Mouse (Mus musculus): Measurements from ENCODE around the gene Rptn. TPM values are rescaled to one million over a fixed set of nuclear protein-coding genes. Genes with fewer than 3 reads are reported as not detected.
"Not testable (repeated sequence)": the region's sequence is repeated elsewhere in the genome, so short reads cannot be mapped to it uniquely, and the experiment has no call there.

Gene Rptn
- total RNA-seq (2015) (not detected in 2 replicates), total RNA-seq (2017) (not detected in 2 replicates)

- ATAC-seq (ENCODE audit: poor library complexity, severe bottlenecking), result no peak
Observed at GRCm38 (mm10) chr3:93393366-93393765, at the start of gene Rptn. Gene Rptn (plus strand): TSS chr3:93393699.

- ATAC-seq (ENCODE audit: poor library complexity, severe bottlenecking), result no peak
Observed at GRCm38 (mm10) chr3:93346896-93347295, 46.6 kb upstream of the Rptn start.

- ATAC-seq (ENCODE audit: poor library complexity, severe bottlenecking), result peak; percentile 66
Observed at GRCm38 (mm10) chr3:93360045-93360444, 33.5 kb upstream of the Rptn start.

- peak; percentile 93 for ATAC-seq (ENCODE audit: poor library complexity, severe bottlenecking)
Observed at GRCm38 (mm10) chr3:93361933-93362574, 31.4 kb upstream of the Rptn start.

GRCm38 (mm10) chr3:93366966-93367575 is 26.4 kb upstream of the Rptn start:
- no peak for ATAC-seq (ENCODE audit: poor library complexity, severe bottlenecking)

GRCm38 (mm10) chr3:93368171-93368570 is 25.3 kb upstream of the Rptn start:
- ATAC-seq (ENCODE audit: poor library complexity, severe bottlenecking), result no peak

GRCm38 (mm10) chr3:93373416-93373815 is 20.1 kb upstream of the Rptn start:
- no peak for ATAC-seq (ENCODE audit: poor library complexity, severe bottlenecking)

GRCm38 (mm10) chr3:93375196-93375595 is 18.3 kb upstream of the Rptn start:
- peak; percentile 47 for ATAC-seq (ENCODE audit: poor library complexity, severe bottlenecking)

GRCm38 (mm10) chr3:93375601-93376000 is 17.9 kb upstream of the Rptn start:
- ATAC-seq (ENCODE audit: poor library complexity, severe bottlenecking), result peak; percentile 72

- no peak for ATAC-seq (ENCODE audit: poor library complexity, severe bottlenecking)
Observed at GRCm38 (mm10) chr3:93378146-93378545, 15.4 kb upstream of the Rptn start.

- ATAC-seq (ENCODE audit: poor library complexity, severe bottlenecking), result no peak
Observed at GRCm38 (mm10) chr3:93403936-93404335, 10.4 kb downstream of the Rptn start.

GRCm38 (mm10) chr3:93406992-93407391 is 13.5 kb downstream of the Rptn start:
- peak; percentile 63; the same call in 1 of the 2 replicates for ATAC-seq (ENCODE audit: poor library complexity, severe bottlenecking)

GRCm38 (mm10) chr3:93411905-93412304 is 18.4 kb downstream of the Rptn start:
- no peak for ATAC-seq (ENCODE audit: poor library complexity, severe bottlenecking)

GRCm38 (mm10) chr3:93431673-93432072 is 38.2 kb downstream of the Rptn start:
- no peak for ATAC-seq (ENCODE audit: poor library complexity, severe bottlenecking)

- no peak for ATAC-seq (ENCODE audit: poor library complexity, severe bottlenecking)
Observed at GRCm38 (mm10) chr3:93442030-93442429, 48.5 kb downstream of the Rptn start, which contains the start of gene Tchh. Gene Tchh (plus strand): TSS chr3:93442330.

GRCm38 (mm10) chr3:93443501-93444101 is 50.1 kb downstream of the Rptn start:
- peak; percentile 70 for ATAC-seq (ENCODE audit: poor library complexity, severe bottlenecking)

- peak; percentile 78 for ATAC-seq (ENCODE audit: poor library complexity, severe bottlenecking)
Observed at GRCm38 (mm10) chr3:93444343-93445164, 51.1 kb downstream of the Rptn start.

- ATAC-seq (ENCODE audit: poor library complexity, severe bottlenecking), result no peak
Observed at GRCm38 (mm10) chr3:93445165-93445705, 51.7 kb downstream of the Rptn start.

- no peak for ATAC-seq (ENCODE audit: poor library complexity, severe bottlenecking)
Observed at GRCm38 (mm10) chr3:93446128-93446755, 52.7 kb downstream of the Rptn start.

- not testable (repeated sequence) for ATAC-seq (ENCODE audit: poor library complexity, severe bottlenecking)
Observed at GRCm38 (mm10) chr3:93446756-93447137, 53.2 kb downstream of the Rptn start.
